Mouse (Mus musculus) frontal cortex, postnatal 36 days (tissue): ENCODE measurements around the gene Pigr.

Experiments used
- DNase-seq, 2 experiments: peaks; one replicate each; pipeline ENCODE4 v3.0.0; 2022; ENCODE audit warnings: low spot score in 2 of 2

Gene Pigr

GRCm38 (mm10) chr1:130829906-130830830 lies 3.7 kb downstream of the Pigr start:
- no peak for DNase-seq

DNA sequence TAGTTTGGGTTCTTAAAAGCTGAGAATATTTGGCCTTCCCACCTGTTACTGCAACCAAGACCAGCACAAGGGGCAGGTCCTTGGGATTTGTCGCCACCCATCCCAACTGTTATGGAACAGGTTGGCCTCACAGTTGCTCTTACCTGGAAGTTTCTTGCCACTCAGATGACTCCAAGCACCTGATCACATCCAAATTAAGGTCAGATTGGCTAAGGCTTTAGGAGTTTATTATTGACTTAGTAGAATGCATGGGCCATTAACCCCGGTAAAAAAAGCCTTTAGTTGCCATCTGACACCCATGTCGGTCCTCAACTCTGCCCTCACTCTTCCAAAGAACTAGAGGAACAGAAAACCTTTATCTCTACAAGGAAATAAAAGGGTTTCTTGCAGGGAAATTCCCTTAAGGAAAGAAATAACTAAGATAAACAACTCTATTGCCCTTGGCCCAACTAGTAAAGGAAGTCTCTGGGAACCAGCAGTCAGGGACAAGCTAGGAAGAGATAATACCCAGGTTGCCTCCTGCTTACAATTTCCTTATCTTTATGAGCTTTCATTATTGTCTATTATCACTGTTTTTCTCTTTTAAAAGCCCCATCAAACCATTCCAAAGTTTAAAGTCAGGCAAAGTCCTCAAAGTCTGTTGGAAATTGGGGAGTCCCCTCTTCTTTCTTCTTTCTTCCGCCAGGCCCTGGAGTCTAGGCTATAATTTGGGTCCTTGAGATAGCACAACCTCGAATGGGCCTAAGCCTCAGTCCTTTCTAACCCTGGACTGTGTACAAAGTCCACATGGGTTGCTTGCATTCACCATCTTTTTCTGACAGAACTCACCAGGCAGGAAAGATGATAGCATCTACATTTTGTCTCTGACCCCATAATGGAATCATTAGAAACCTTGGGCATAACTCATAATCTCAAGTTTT lies 6.0 kb downstream of the Pigr start:
- DNase-seq = no peak

- DNase-seq = peak in 1 of 2 experiments; percentile 10
Measured at GRCm38 (mm10) chr1:130835161-130835936, 8.9 kb downstream of the Pigr start.

- DNase-seq = peak in 1 of 2 experiments; percentile 11
Measured at GRCm38 (mm10) chr1:130838288-130838687, 11.8 kb downstream of the Pigr start.

DNA sequence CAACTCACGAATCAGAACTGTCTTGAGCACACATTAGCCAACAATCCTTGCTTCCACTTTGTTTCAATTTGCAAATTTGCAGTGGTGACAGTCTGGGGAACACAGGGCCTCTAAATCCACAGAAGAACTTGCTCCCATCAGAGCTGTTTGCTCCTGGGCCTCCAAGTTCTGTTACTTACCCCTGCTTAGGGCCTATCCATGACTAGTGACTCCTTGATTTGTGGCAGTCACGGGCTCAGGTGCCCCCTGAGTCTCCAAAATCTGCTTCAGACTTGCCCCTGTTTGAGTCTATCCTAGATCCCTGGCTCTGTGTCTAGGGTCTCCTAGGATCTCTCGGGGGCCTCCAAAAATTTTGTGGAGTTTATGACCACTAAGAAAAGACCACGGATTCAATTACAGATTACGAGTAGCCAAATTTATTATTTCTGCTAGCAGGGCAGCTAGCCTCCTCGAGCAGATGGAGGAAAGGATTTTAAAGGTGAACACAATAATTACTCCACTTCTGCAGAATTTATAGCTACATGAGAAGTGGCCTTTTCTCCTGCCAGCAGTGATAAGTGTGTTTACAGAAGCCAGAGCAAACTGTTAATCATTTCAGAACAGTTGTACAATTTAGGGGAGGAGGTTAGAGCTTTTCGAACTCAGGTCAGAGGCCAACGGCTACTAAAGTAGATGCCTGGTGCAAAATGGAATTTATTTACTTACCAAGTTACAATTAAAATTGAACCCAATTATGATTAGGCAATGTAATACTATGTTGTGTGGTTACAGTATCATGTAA lies 14.3 kb downstream of the Pigr start:
- DNase-seq = no peak

GRCm38 (mm10) chr1:130841621-130842020 lies 15.1 kb downstream of the Pigr start:
- no peak for DNase-seq

DNA sequence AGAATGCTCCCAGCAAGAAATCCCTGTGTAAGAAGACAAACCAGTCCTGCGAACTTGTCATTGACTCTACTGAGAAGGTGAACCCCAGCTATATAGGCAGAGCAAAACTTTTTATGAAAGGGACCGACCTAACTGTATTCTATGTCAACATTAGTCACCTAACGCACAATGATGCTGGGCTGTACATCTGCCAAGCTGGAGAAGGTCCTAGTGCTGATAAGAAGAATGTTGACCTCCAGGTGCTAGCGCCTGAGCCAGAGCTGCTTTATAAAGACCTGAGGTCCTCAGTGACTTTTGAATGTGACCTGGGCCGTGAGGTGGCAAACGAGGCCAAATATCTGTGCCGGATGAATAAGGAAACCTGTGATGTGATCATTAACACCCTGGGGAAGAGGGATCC lies 18.0 kb downstream of the Pigr start:
- no peak for DNase-seq

- DNase-seq = peak; percentile 21 to 47
Measured at GRCm38 (mm10) chr1:130849530-130850214, 23.2 kb downstream of the Pigr start.

- peak in 1 of 2 experiments; percentile 8 for DNase-seq
Measured at GRCm38 (mm10) chr1:130850405-130850804, 23.9 kb downstream of the Pigr start.

DNA sequence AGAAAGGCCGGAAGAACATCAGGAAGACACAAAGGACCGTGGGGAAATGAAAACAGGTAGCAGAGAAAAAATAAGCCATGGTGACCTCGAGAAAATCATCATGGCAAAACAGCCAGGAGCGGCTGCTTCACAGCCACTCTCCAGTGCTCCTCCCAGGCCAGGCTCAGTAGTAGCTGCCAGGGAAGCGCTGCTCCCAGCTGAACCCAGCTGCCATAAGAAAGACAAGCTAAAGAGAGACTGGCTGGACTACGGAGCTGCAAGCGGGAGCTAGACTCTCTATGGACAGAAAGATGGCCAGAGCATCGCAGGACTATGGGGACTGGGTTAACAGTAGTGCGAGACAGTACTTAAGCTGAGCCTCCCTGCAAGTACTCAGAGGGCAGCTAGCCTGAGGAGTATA lies 28.3 kb downstream of the Pigr start:
- no peak for DNase-seq

- no peak for DNase-seq
Measured at GRCm38 (mm10) chr1:130855723-130856122, 29.2 kb downstream of the Pigr start.

DNA sequence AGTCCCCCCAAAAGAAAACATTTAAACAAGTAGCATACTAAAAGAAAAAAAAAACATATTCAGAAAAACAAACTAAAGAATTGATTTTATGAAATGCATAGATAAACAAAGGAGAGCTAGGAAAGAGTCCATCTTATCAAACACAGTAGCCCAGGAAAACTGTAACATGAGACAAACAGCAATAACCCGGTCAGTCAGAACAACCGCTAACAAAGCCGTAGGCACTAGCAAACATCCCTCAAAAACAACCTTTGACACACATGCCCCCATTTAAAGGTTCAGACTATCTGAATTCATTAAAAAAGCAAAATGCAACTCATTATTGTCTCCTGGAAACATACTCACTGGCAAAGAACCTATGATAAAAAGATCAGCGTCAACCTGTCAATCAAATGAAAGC lies 31.0 kb downstream of the Pigr start:
- no peak for DNase-seq

DNA sequence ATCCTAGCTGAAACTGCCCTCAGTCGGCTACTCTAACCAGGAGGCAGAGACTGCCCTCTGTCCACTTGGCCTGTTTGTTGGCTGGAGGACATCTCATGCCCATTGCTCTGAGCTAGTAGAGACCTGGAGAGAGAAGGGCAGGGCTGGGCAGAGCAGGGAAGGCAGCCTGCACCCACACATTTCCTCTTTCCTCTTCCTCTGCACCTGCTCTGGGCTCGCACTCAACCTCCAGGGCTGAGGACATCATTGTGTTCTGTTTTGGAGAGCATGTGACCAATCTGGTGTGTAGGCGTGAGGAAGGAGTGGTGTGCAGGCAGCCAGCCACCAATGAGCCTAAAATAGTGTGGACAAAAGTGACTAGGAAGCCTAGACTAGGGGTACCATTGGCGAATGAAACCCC lies 37.8 kb downstream of the Pigr start:
- peak in 1 of 2 experiments; percentile 9 for DNase-seq

DNA sequence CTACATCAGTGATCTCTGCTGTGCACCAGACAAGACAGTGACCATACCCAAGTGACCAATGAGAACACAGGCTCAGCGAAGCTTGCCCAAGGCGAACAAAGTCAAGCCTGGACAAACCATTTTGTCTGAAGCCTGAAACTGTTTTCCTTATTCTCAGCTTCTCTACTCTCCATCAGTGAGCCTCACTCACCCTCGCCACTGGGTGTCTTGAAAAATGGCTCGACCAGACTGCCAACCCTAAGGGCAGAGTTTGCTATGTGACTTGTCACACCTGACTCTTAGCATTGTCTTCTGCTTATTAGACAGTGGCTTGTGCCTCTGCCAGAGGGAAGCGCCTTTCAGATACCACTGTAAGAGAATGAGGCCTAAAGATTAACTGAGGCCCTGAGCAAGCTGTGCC lies 38.3 kb downstream of the Pigr start:
- no peak for DNase-seq

DNA sequence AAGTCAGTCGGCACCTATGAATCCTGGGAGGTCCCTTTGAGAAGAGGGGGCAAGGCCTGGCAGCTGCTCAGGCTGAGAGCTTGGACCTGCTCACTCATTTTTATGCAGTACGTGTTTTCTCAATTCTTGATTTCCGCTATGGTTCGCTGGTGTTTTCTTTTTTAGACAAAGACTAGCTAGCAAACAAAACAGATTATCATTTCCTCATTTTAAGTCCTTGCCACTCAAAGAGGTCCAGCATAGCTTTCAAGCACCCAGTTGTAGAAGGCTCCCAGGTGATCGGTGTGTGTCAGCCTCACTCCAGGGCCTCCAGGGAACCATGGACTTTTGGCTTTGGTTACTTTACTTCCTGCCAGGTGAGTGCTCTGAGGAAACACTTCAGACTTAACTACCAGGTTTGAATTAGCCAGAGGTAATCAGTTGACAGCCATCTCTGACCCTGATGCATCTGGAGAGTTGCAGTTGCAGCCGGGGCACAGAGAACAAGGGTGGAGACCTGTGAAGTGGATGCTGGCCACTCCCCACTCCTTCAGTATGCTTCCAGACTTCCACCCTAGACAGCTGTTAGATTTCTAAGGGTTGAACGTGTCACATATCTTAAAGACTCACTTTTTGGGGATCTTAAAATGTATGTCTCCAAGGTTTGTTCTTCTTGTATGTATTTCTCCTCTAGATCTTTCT lies 39.2 kb downstream of the Pigr start, which contains the start of gene Fcmr:
Gene Fcmr, plus strand, starts transcription at position 129 of the 681 bp plus-strand sequence.
- no peak for DNase-seq

DNA sequence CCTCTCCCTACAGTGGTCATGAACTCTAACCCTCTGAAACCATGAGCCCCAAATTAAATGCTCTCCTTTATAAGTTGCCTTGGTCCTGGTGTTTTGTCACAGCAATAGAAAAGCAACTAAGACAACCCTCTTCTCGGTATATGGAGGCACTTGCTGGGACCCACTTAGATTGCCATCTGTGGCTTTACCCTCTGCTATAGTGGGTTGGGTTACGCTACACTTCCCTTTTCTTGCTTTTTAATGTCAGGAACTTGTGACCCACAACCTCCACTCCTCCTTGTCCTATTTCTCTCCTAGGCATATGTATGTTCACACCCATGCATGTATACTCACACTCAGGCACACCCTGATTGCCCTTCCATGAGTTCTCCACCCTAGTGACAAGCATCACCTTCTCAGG lies 46.4 kb downstream of the Pigr start:
- no peak for DNase-seq

DNA sequence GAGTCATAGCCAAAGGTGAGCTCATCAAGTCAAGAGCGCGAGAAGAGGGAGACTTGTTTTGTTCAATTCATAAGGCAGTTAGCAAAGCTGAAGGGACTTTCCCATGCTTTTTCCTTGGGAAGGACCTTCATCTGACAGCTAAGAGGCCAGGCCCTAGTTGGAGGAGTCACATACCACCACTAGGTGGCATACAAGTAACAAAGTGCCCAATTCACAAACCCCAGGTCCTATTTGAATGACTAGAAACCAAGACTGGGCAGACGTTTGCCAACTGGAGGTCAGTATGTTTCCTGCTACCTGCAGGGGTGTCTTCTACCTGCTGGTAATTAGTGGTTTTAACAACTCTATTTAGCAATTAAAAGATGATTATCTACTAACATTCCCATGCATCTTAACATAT lies 48.7 kb downstream of the Pigr start:
- peak in 1 of 2 experiments; percentile 63 for DNase-seq

GRCm38 (mm10) chr1:130875910-130876309 lies 49.4 kb downstream of the Pigr start:
- no peak for DNase-seq

DNA sequence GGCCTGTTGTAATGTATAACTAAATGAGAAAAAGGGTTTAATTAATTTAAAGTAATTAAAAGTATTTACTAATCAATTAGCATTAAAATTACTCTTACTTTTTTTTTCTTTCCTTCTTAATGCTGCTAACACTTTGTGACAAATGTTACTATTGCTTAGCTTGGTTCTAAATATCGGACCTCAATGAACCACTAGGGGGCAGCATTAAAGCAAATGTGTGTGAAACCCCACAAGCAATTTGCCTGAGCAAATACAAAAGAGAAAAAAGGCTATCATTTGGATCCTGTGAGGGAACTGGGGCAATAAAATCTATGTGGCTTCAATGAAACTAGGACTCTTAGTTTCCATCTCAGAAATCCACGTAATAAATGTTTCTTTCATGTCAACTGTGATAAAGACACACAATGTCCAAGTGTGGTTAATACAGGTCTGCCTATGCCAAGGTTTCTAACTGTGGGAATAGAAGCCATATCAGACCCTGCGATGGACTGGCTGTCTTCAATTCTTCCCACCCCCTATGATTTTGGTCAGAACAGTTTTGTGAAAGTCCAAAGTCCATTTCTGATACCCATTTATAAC lies 50.5 kb downstream of the Pigr start:
- DNase-seq = peak; percentile 28 to 75
